ENCODE assay signal across 40 mouse cellular contexts in genomic region chr1:131616546-131617220, GRCm38 (mm10). TPM values are rescaled to one million over a fixed set of nuclear protein-coding genes. Genes with fewer than 3 reads are reported as not detected.
DNase-seq lines count a peak whose midpoint lies in the region; ATAC-seq and TF ChIP-seq lines count a peak whose summit lies in the region.
"Had no signal": no experiment of that assay in that cellular context is flagged by ENCODE, and none has a peak within 500 bp of the region (broad histone marks: within the 10 kb centered on the region; RNA-seq: fewer than 3 reads in every experiment).

No protein-coding gene starts in this region.

- TF ChIP-seq CTCF in bone marrow, adult 2 months (IDR thresholded peaks at IDR 0.05; ENCODE audit: control insufficient read depth, insufficient read depth, low read length): no peak

- 69% methylated on average over 5 of the region's 5 CpGs for WGBS in bone marrow, adult 2 months
- WGBS in liver, embryonic 13.5 days (ENCODE audit: insufficient replicate concordance): 31% methylated on average over 5 of the region's 5 CpGs

- H3K27me3 ChIP-seq in liver, embryonic 13.5 days: no peaks in the 10 kb centered on the region
- H3K27me3 ChIP-seq: embryonic facial prominence, embryonic 15.5 days; forebrain, embryonic 15.5 days; hindbrain, embryonic 15.5 days had no signal

- peak overlapping the region; percentile 29 for H3K4me2 ChIP-seq in liver, embryonic 13.5 days
- H3K4me2 ChIP-seq: embryonic facial prominence, embryonic 15.5 days; forebrain, embryonic 15.5 days; hindbrain, embryonic 15.5 days had no signal

- no peaks in the 10 kb centered on the region; the same call in none of the 2 replicates for H3K4me1 ChIP-seq in bone marrow, adult 2 months (ENCODE audit: control insufficient read depth, insufficient read depth, low read length)
- peaks cover 46% of the 10 kb centered on the region for H3K4me1 ChIP-seq in liver, embryonic 13.5 days (replicated peaks)
- H3K4me1 ChIP-seq: embryonic facial prominence, embryonic 15.5 days; forebrain, embryonic 15.5 days; hindbrain, embryonic 15.5 days had no signal

- H3K4me3 ChIP-seq in bone marrow, adult 2 months (replicated peaks; ENCODE audit: control insufficient read depth, low read depth, low read length): no peak overlapping the region
- H3K4me3 ChIP-seq in liver, embryonic 13.5 days (replicated peaks): no peak overlapping the region
- H3K4me3 ChIP-seq: embryonic facial prominence, embryonic 10.5 days; embryonic facial prominence, embryonic 15.5 days; forebrain, embryonic 15.5 days; heart, adult 2 months; hindbrain, embryonic 10.5 days; hindbrain, embryonic 15.5 days had no signal

- no peak overlapping the region for H3K9ac ChIP-seq in liver, embryonic 13.5 days
- H3K9ac ChIP-seq: embryonic facial prominence, embryonic 15.5 days; forebrain, embryonic 15.5 days; hindbrain, embryonic 15.5 days had no signal

- DNase-seq in liver, embryonic 13.5 days: peak; percentile 60
- DNase-seq in right cerebral cortex, postnatal 14 days: no peak
- DNase-seq in heart, adult 18-20 months: no peak
- no peak for DNase-seq in kidney, adult 8-10 months
- DNase-seq: adrenal gland, postnatal 14 days; B cell, adult 2 months; cerebellum, adult 8-10 months; cerebellum, postnatal 25 days; gastrocnemius, postnatal 36 days; heart, adult 2 months; heart, postnatal 14 days; kidney, adult 2 months; kidney, postnatal 4 days; lung, postnatal 4 days; midbrain, embryonic 14.5 days; right cerebral cortex, adult 18-20 months had no signal

- peak overlapping the region; percentile 50; the same call in 1 of the 2 replicates for H3K27ac ChIP-seq in bone marrow, adult 2 months (ENCODE audit: control insufficient read depth, insufficient read depth, low read depth, low read length, poor library complexity)
- H3K27ac ChIP-seq in liver, embryonic 13.5 days: peak overlapping the region; percentile 66; the same call in 1 of the 2 replicates
- H3K27ac ChIP-seq: embryonic facial prominence, embryonic 10.5 days; embryonic facial prominence, embryonic 15.5 days; forebrain, embryonic 15.5 days; heart, adult 2 months; hindbrain, embryonic 10.5 days; hindbrain, embryonic 15.5 days; kidney, postnatal 0 days had no signal

- H3K9me3 ChIP-seq in liver, embryonic 13.5 days (replicated peaks): no peaks in the 10 kb centered on the region
- H3K9me3 ChIP-seq: embryonic facial prominence, embryonic 10.5 days; embryonic facial prominence, embryonic 15.5 days; hindbrain, embryonic 15.5 days had no signal

- H3K36me3 ChIP-seq in liver, embryonic 13.5 days: no peaks in the 10 kb centered on the region
- H3K36me3 ChIP-seq: embryonic facial prominence, embryonic 10.5 days; embryonic facial prominence, embryonic 15.5 days; forebrain, embryonic 15.5 days; hindbrain, embryonic 10.5 days; hindbrain, embryonic 15.5 days had no signal

- ATAC-seq in erythroblast, adult 5-6 weeks (replicated peaks; ENCODE audit: low FRiP score, poor library complexity, severe bottlenecking): peak; percentile 69
- ATAC-seq in liver, embryonic 13.5 days (ENCODE audit: low read depth): peak; percentile 74
- ATAC-seq in megakaryocyte progenitor cell, adult 5-6 weeks (replicated peaks; ENCODE audit: poor library complexity): peak; percentile 41; the same call in 1 of the 2 replicates
- no peak for ATAC-seq in activated CD4-positive, CD25-positive, alpha-beta regulatory T cell, adult 4 months
- ATAC-seq: forebrain, embryonic 15.5 days; Patski had no signal

- TF ChIP-seq POLR2A in bone marrow, adult 2 months (IDR thresholded peaks at IDR 0.05; ENCODE audit: borderline replicate concordance, control insufficient read depth, low read depth, low read length): no peak

RNA-seq across cellular contexts. Expression of gene Avpr1b, which starts 17.6 kb away (rescaled TPM):
- not detected in 2 replicates for polyA plus RNA-seq in bone marrow, adult 2 months (2011; ENCODE audit: insufficient read depth, insufficient read length, low replicate concordance, missing spikeins)
- not detected in 2 replicates for total RNA-seq in erythroblast, adult 5-6 weeks (2015; ENCODE audit: low replicate concordance)
- not detected in 2 replicates for total RNA-seq in erythroblast, adult 5-6 weeks (2017; ENCODE audit: low replicate concordance)
- polyA plus RNA-seq in liver, embryonic 13.5 days (2015; fragmentation: Nextera tagmentation; extraction: Ambion mirVana): not detected in 2 replicates
- total RNA-seq in megakaryocyte progenitor cell, adult 5-6 weeks (2015): not detected in 2 replicates
- total RNA-seq in megakaryocyte progenitor cell, adult 5-6 weeks (2017): not detected in 2 replicates
- polyA plus RNA-seq in activated CD4-positive, CD25-positive, alpha-beta regulatory T cell, adult 4 months (2017; shearing (Covaris generic)): under 1 TPM in 1 of 2 experiments, not detected in 1; 0.11 TPM
- not detected for total RNA-seq in heart, adult 18-20 months (2021)
- total RNA-seq: gastrocnemius, adult 18-20 months; gastrocnemius, postnatal 36 days; heart, adult 2 months; heart, postnatal 14 days; liver, adult 2 months; neutrophil, adult 5-6 weeks had no signal
- polyA plus RNA-seq: embryonic facial prominence, embryonic 10.5 days; embryonic facial prominence, embryonic 15.5 days; forebrain, embryonic 15.5 days; frontal cortex, adult 2 months; heart, adult 2 months; heart, embryonic 14.5 days; hindbrain, embryonic 10.5 days; hindbrain, embryonic 15.5 days; intestine, embryonic 14.5 days; kidney, adult 2 months; kidney, postnatal 0 days; limb, embryonic 11.5 days; liver, adult 2 months; lung, embryonic 16.5 days; midbrain, embryonic 14.5 days; neural tube, embryonic 11.5 days; Patski; stomach, embryonic 14.5 days; testis, adult 2 months; thymus, postnatal 0 days had no signal

RNA-seq across cellular contexts. Expression of gene Ctse, which starts 21.4 kb away (rescaled TPM):
- 118 and 261 TPM in 2 replicates for polyA plus RNA-seq in bone marrow, adult 2 months (2011; ENCODE audit: insufficient read depth, insufficient read length, low replicate concordance, missing spikeins)
- 1,800 and 1,836 TPM in 2 replicates for total RNA-seq in erythroblast, adult 5-6 weeks (2015; ENCODE audit: low replicate concordance)
- total RNA-seq in erythroblast, adult 5-6 weeks (2017; ENCODE audit: low replicate concordance): 1,272 and 1,472 TPM in 2 replicates
- polyA plus RNA-seq in liver, embryonic 13.5 days (2015; fragmentation: Nextera tagmentation; extraction: Ambion mirVana): 13.0 and 15.2 TPM in 2 replicates
- total RNA-seq in megakaryocyte progenitor cell, adult 5-6 weeks (2015): 54.1 and 66.8 TPM in 2 replicates
- 18.9 and 25.6 TPM in 2 replicates for total RNA-seq in megakaryocyte progenitor cell, adult 5-6 weeks (2017)
- 10 to 100 TPM; 21.7 to 30.2 TPM for polyA plus RNA-seq in activated CD4-positive, CD25-positive, alpha-beta regulatory T cell, adult 4 months (2017; shearing (Covaris generic))
- total RNA-seq in heart, adult 18-20 months (2021): 1 to 10 TPM in 1 of 2 experiments, under 1 TPM in 1; 0.52 to 2.5 TPM
- total RNA-seq: layer of hippocampus, postnatal 25 days; liver, adult 2 months had no signal
- polyA plus RNA-seq: embryonic facial prominence, embryonic 10.5 days; forebrain, embryonic 15.5 days; frontal cortex, adult 2 months; heart, embryonic 14.5 days; hindbrain, embryonic 10.5 days; hindbrain, embryonic 15.5 days; midbrain, embryonic 14.5 days; Patski had no signal

Comparison
In these comparisons a context has a peak if more than half of its experiments do, and no peak if none do; other contexts are left out.
1. RNA of gene Ctse, which starts 21.4 kb away (total RNA-seq): 1,272 to 1,836 TPM in erythroblast, adult 5-6 weeks; 18.9 to 66.8 TPM in megakaryocyte progenitor cell, adult 5-6 weeks and 0.52 to 2.5 TPM in heart, adult 18-20 months; every median in the first group is over 10 times any median in the second.